11 mouse cellular contexts compared by ENCODE assay signal in genomic region chr12:32911569-32911968, GRCm38 (mm10).
"Had no signal": no experiment of that assay in that cellular context is flagged by ENCODE, and none has a peak within 500 bp of the region (broad histone marks: within the 10 kb centered on the region; RNA-seq: fewer than 3 reads in every experiment).

No protein-coding gene starts in this region.

- H3K36me3 ChIP-seq: limb, embryonic 10.5 days; limb, embryonic 13.5 days; liver, embryonic 12.5 days; liver, embryonic 15.5 days; lung, embryonic 15.5 days had no signal

- ATAC-seq: liver, embryonic 12.5 days had no signal

- H3K27ac ChIP-seq: layer of hippocampus, adult 2 months; limb, embryonic 10.5 days; limb, embryonic 13.5 days; liver, embryonic 12.5 days; liver, embryonic 15.5 days; lung, embryonic 15.5 days; stomach, postnatal 0 days had no signal

- H3K4me3 ChIP-seq: layer of hippocampus, adult 2 months; limb, embryonic 10.5 days; limb, embryonic 13.5 days; liver, embryonic 12.5 days; liver, embryonic 15.5 days; lung, embryonic 15.5 days; megakaryocyte, embryonic 14.5 days had no signal

- H3K9ac ChIP-seq: limb, embryonic 13.5 days; liver, embryonic 12.5 days; liver, embryonic 15.5 days; lung, embryonic 15.5 days had no signal

- H3K27me3 ChIP-seq: lung, embryonic 15.5 days had no signal

- H3K9me3 ChIP-seq: limb, embryonic 10.5 days; limb, embryonic 13.5 days; liver, embryonic 12.5 days; liver, embryonic 15.5 days; lung, embryonic 15.5 days had no signal

- H3K4me2 ChIP-seq: liver, embryonic 15.5 days; midbrain, embryonic 11.5 days had no signal

- DNase-seq: layer of hippocampus, adult 9-11 months; right cerebral cortex, postnatal 4 days had no signal
